Mouse (Mus musculus): ENCODE data around the gene Casq2. TPM values are rescaled to one million over a fixed set of nuclear protein-coding genes. Genes with fewer than 3 reads are reported as not detected.

Casq2 gene
- total RNA-seq (2021): 1 to 10 TPM in 1 of 2 experiments, under 1 TPM in 1; 0.68 to 1.4 TPM
- long read RNA-seq, experiment 1: 0 reads
- long read RNA-seq, experiment 2, partial matches to known transcripts: 0 of 5 reads
- long read RNA-seq, experiment 2, other reads (novel, unspliced or antisense): 1 of 5 reads

GRCm38 (mm10) chr3:102086283-102086682, at the start of gene Casq2:
Gene Casq2 (plus strand): TSS chr3:102086415.
- no peak within 1 kb of the TSS for H3K27ac ChIP-seq
- no peak for TF ChIP-seq CTCF (IDR thresholded peaks at IDR 0.05)
- intact Hi-C loops (cut with DNase I): no loop called here
- H3K4me3 ChIP-seq: no peak within 1 kb of the TSS
- DNase-seq (ENCODE audit: extremely low spot score in 1 of 2, low spot score in 2 of 2): no peak

- no peak for DNase-seq (ENCODE audit: extremely low spot score in 1 of 2, low spot score in 2 of 2)
- H3K4me3 ChIP-seq: no peak overlapping the region
- TF ChIP-seq CTCF (IDR thresholded peaks at IDR 0.05): no peak
- intact Hi-C loops (cut with DNase I): no loop called here
- H3K27ac ChIP-seq: no peak overlapping the region
These were observed 48.4 kb upstream of the Casq2 start for GRCm38 (mm10) chr3:102037806-102038205.

- no peak for DNase-seq (ENCODE audit: extremely low spot score in 1 of 2, low spot score in 2 of 2)
- H3K4me3 ChIP-seq: no peak overlapping the region
- intact Hi-C loops (cut with DNase I): no loop called here
- no peak for TF ChIP-seq CTCF (IDR thresholded peaks at IDR 0.05)
- no peak overlapping the region for H3K27ac ChIP-seq
These were observed 47.6 kb upstream of the Casq2 start for GRCm38 (mm10) chr3:102038608-102039007.

- TF ChIP-seq CTCF (IDR thresholded peaks at IDR 0.05): no peak
- intact Hi-C loops (cut with DNase I): no loop called here
- DNase-seq (ENCODE audit: extremely low spot score in 1 of 2, low spot score in 2 of 2): no peak
- H3K27ac ChIP-seq: no peak overlapping the region
- no peak overlapping the region for H3K4me3 ChIP-seq
These were observed 44.6 kb upstream of the Casq2 start for GRCm38 (mm10) chr3:102041632-102042031.

- intact Hi-C loops (cut with DNase I): loop anchor here (5.0 kb wide), 1 partner anchor 148 kb away; no protein-coding TSS in a partner anchor
- no peak overlapping the region for H3K27ac ChIP-seq
- TF ChIP-seq CTCF (IDR thresholded peaks at IDR 0.05): peak; percentile 44
- no peak overlapping the region for H3K4me3 ChIP-seq
- DNase-seq (ENCODE audit: extremely low spot score in 1 of 2, low spot score in 2 of 2): no peak
These were observed 41.1 kb upstream of the Casq2 start for GRCm38 (mm10) chr3:102045071-102045470.

GRCm38 (mm10) chr3:102047532-102047931, 38.7 kb upstream of the Casq2 start:
- no peak for DNase-seq (ENCODE audit: extremely low spot score in 1 of 2, low spot score in 2 of 2)
- Histone ChIP-seq H3K4me3 (no peak overlapping the region), H3K27ac (no peak overlapping the region)
- intact Hi-C loops (cut with DNase I): loop anchor here (5.0 kb wide), 1 partner anchor 150 kb away; no protein-coding TSS in a partner anchor
- no peak for TF ChIP-seq CTCF (IDR thresholded peaks at IDR 0.05)

GRCm38 (mm10) chr3:102049207-102050104, 36.8 kb upstream of the Casq2 start:
- intact Hi-C loops (cut with DNase I): loop anchor here (5.0 kb wide), 1 partner anchor 152 kb away; no protein-coding TSS in a partner anchor
- no peak for TF ChIP-seq CTCF (IDR thresholded peaks at IDR 0.05)
- no peak overlapping the region for H3K4me3 ChIP-seq
- H3K27ac ChIP-seq: no peak overlapping the region
- no peak for DNase-seq (ENCODE audit: extremely low spot score in 1 of 2, low spot score in 2 of 2)

GRCm38 (mm10) chr3:102052036-102052435, 34.2 kb upstream of the Casq2 start:
- no peak for TF ChIP-seq CTCF (IDR thresholded peaks at IDR 0.05)
- intact Hi-C loops (cut with DNase I): no loop called here
- no peak for DNase-seq (ENCODE audit: extremely low spot score in 1 of 2, low spot score in 2 of 2)
- no peak overlapping the region for H3K4me3 ChIP-seq
- no peak overlapping the region for H3K27ac ChIP-seq

- Histone ChIP-seq H3K27ac (no peak overlapping the region), H3K4me3 (no peak overlapping the region)
- DNase-seq (ENCODE audit: extremely low spot score in 1 of 2, low spot score in 2 of 2): no peak
- intact Hi-C loops (cut with DNase I): no loop called here
- TF ChIP-seq CTCF (IDR thresholded peaks at IDR 0.05): no peak
These were observed 32.9 kb upstream of the Casq2 start for GRCm38 (mm10) chr3:102053293-102053692.

- TF ChIP-seq CTCF (IDR thresholded peaks at IDR 0.05): no peak
These were observed 30.3 kb upstream of the Casq2 start for GRCm38 (mm10) chr3:102055878-102056277.

GRCm38 (mm10) chr3:102060065-102060464, 26.1 kb upstream of the Casq2 start:
- DNase-seq (ENCODE audit: extremely low spot score in 1 of 2, low spot score in 2 of 2): no peak
- Histone ChIP-seq H3K4me3 (no peak overlapping the region), H3K27ac (no peak overlapping the region)
- intact Hi-C loops (cut with DNase I): loop anchor here (10.0 kb wide), 1 partner anchor 565 kb away; no protein-coding TSS in a partner anchor
- TF ChIP-seq CTCF (IDR thresholded peaks at IDR 0.05): peak; percentile 28

More at GRCm38 (mm10) chr3:102055878-102056277, 30.3 kb upstream of the Casq2 start:
- Histone ChIP-seq H3K27ac (no peak overlapping the region), H3K4me3 (no peak overlapping the region)
- intact Hi-C loops (cut with DNase I): no loop called here
- no peak for DNase-seq (ENCODE audit: extremely low spot score in 1 of 2, low spot score in 2 of 2)

Measured in left cerebral cortex, adult 2 months (tissue).